Mouse (Mus musculus): ENCODE measurements around the gene Sin3a.

Gene Sin3a

DNA sequence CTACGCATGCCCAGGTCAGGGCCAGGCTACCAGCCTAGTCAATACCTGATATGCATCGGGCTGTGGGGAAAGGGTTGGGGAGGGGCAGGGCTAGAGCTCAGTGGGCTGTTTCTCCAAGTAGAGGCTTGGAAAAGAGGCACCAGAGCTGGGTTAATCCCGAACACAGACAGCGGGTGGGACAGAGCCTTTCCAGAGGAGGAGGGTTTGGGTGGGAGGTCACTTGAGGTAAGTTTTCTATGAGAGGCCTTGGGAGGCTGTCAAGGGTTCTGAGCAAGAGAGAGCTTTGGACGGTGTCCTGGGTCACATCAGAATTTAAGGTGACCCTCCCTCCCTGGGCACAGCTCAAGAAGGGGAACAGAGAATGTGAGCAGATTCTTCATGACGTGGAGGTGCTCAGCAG lies 66.7 kb downstream of the Sin3a start:
- no peak for DNase-seq

- DNase-seq: no peak
Measured at GRCm38 (mm10) chr9:57139110-57139509, 67.3 kb downstream of the Sin3a start.

GRCm38 (mm10) chr9:57139571-57139970 lies 67.7 kb downstream of the Sin3a start:
- no peak for DNase-seq

DNA sequence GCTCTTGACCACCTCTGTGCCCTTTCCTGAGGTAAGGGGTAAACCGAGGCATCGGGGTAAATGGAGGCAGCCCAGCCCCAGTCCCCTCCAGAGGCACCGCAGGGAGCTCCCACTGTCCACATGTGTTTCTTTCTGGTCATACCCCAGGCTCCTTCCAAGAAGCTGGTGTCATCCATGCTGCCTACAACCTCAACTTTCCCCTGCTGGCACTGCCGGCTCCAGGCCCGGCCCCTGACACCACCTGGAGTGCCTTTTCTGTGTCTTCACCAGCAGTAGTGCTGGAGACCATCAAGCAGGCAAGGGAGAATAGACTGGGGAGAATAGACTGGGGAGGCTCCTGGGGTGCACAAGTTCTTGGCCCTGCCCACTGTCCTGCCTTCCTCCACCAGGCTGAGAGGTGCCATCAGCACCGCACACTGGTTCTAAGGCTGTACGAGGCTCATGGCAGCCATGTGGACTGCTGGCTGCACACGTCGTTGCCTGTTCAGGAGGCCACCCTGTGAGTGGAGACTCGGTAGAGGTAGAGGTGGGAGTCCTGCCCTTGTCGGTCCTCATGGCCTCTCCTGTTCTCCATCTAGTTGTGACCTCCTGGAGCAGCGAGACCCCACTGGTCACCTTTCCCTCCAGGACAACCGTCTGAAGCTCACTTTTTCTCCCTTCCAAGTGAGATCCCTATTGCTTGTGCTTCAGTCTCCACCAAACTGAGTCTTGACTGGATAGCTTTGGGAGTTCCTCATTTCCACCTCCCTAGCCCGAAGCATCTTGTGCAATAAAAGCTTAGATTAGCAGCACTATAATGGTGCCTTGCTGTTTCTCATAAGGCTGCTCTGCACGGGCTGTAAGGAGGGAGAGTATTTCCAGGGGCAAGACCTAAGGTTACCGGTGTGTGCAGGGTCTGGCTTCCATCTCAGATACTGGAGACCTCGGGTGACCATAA lies 69.8 kb downstream of the Sin3a start:
- no peak for DNase-seq

GRCm38 (mm10) chr9:57143212-57143611 lies 71.4 kb downstream of the Sin3a start:
- DNase-seq: no peak

- no peak for DNase-seq
Measured at GRCm38 (mm10) chr9:57144830-57145229, 73.0 kb downstream of the Sin3a start.

DNA sequence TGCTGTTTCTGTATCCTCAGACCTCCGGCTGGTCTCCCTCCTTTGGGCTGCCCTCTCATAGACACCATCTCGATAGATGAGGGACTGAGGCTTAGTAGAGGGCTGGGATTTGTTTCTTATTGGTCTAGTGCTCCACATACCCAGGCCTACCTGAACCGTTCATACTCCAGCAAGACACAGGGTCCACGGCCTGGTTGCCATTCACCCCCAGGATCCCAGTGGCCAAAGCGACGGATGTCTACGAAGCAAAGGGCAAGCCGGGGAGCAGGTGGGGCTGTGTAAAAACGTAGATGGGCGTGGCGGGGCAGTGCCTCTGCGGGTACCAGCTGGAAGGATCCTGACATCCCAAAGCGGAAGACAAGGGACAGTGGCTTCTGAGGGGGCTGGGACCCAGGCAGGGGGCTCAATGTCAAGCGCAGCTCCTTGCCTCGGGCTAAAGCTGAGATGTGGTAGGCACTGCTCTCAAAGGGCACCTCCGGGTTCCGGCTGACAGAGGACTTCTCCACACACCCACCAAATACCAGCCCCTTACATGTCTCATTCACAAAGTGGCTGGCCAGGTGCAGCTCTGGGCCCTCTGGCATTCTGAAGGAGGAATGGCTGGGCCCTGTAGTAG lies 74.7 kb downstream of the Sin3a start:
- no peak for DNase-seq

DNA sequence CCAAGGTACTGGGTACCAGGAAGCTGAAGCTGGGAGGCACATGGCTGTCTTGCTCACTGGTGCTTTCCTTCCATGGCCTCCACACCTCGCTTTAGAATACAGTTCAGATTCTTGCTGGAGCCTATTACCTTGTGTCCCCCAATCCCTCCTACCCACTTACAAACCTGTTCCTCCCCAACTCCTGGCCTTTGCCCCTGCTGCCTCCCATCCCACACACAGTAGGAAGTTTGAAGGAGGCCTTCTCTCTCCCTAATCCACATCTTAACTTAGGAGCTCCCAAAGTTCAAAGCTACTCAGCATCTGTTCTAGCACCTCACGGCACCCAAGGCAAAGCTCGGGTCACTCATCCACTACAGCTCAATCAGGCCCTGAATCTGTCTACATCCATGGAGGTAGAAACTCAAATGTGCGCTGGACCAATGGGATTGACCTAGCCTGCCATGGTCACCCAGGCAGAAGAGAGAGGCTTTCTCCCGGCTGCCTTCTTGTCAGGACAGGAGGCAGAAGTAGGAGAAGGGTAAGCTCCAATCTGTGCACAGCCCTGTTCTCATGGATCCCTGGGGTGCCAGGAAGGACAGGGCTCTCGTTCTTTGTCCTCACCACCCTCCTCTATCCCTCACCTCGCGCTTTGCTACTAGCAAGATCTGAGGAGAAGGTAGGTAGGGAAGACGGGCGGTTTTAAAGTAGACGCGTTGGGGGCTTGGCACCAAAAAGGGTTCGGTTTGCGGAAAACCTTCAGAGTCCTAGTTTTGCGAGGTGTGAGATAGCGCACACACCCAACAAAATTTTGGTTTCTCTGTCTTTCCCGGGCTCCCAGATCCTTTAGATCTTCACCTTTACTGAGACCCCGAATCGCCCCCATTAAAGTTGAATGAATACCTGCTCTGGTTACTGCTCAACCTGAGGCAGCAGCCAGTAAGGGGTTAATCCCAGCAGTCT lies 75.6 kb downstream of the Sin3a start:
- no peak for DNase-seq

DNA sequence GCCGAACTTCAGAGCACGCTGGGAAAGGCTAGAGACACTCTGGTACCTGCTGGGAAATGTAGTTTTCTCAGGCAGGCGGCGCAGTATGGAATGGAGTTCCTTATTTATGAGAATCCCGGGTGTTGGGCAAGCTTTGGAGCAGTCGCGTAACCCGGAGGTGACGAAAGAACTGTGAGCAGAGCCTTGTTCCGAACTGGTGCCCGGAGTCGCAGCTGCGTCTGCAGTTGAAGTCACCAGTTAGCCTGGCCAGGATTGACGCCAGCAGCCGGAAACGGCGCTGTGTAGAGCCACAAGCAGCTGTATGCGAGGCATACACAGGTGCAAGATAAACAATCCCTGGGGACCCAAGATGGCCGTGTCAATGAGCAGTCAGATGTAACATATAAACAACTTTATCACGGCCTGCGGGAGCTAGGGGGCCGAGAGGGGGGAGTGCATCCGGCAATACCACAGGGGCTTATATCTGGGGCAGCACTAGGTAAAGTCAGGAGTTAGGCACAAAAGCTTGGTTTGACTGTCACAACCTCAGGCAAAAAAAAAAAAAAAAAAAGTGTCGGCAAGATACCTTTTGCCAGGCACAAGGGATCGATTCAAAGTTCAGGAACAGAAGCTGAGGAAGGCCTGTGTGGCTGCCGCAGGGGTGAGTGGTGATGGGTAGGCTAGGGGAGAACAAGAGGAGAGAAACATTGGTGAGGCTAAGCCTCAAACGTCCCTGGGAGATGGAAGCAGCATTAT lies 76.5 kb downstream of the Sin3a start, which contains the start of gene Neil1:
TSS of gene Neil1 (minus strand) at position 162 of the 735 bp plus-strand sequence.
- DNase-seq: peak; percentile 84

DNA sequence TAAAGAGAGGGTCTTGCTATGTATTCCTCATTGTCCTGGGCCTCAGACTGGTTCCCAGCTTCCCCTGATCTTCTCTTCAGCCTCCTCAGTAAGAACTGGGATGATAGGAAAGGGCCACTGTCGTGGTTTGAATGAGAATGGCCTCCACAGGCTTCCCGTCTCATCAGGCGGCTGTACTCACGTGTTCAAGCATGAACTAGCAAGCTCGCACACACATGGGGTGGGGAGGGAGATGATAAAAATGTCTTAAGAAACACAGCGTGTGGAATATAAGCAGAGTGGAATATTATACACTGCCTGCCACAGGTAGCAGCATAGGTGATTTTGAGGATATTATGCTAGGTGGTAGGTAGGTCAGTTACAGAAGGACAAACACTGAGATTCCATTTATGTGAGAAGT lies 77.2 kb downstream of the Sin3a start:
- no peak for DNase-seq

DNA sequence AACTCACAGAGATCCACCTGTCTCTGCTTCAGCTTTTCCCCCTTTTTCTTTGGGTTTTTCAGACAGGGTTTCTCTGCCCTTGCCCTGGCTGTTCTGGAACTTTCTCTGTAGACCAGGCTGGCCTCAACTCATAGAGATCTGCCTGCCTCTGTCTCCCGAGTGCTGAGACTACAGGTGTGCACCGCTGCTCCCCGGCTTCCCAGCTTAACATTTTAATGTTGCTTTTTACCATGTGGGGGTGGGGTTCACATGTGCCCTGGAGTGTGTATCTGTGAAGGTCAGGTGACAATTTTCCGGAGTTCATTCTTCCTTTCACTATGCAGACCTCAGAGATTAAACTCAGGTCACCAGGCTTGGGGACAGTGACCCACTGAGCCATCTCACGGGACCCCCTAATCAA lies 78.4 kb downstream of the Sin3a start:
- DNase-seq: no peak

DNA sequence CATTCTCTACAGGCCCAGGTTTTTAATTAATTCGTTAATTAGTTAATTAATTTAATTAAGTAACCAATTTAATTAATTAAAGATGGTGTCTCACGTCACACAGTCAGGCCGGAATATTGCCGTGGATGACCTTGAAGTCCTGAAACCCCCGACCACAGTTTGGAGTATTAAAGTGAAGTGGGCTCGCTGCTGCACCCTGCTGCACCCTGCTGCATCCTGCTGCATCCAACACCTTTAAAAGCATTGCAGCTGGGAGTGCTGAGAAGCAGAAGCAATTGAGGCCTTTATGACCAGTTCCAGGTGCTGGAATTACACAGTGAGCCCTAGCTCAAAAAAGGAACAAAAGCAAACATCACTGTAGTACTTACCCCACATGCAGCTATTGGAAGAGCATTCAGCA lies 80.5 kb downstream of the Sin3a start:
- DNase-seq: no peak

GRCm38 (mm10) chr9:57156383-57156782 lies 84.5 kb downstream of the Sin3a start:
- no peak for DNase-seq

DNA sequence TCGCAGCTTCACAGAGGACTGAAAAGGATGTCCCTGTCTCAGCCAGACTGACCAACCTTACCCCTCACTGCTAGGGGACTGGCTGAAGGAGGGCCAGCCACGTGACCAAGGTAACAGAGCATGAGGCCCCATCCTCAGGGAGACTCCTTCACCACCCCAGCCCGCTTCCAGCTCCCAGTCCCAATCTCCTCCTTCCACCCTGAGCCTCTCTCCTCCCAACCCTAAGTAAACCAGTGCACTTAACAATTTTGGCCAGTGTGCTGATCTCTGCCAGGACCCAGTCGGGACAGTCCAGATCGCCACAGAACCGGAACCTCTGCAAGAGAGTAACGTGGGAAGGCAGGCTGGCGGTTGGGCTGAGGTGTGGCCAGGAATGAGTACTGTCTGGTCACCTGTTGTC lies 85.0 kb downstream of the Sin3a start:
- no peak for DNase-seq

- DNase-seq: peak; percentile 36
Measured at GRCm38 (mm10) chr9:57157499-57157898, 85.7 kb downstream of the Sin3a start.

DNA sequence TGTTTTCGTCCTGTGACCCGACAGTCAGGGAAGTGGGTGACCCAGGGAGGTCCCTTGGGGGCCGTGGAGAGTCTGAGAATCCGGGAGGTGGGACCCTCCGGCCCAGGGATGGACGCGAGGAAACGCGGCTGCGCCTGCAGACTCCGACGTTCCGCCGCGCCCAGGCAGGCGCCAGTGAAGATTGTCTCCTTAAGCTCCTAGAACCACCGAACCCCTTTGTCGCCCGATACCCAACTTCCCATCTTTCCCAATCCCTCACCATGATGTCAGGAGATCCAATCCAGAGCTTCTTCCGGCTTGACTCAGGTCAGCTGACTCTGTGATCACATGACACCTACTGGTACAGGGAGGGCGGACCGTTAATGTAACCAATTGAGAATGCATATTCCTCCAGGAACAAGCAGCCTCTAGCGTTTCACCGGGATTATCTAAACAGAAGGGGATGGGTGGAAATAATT lies 86.2 kb downstream of the Sin3a start, which contains the start of gene Commd4:
TSS of gene Commd4 (minus strand) at position 319 of the 458 bp plus-strand sequence.
- DNase-seq: peak; percentile 81

GRCm38 (mm10) chr9:57158506-57158905 lies 86.7 kb downstream of the Sin3a start:
- DNase-seq: no peak

DNA sequence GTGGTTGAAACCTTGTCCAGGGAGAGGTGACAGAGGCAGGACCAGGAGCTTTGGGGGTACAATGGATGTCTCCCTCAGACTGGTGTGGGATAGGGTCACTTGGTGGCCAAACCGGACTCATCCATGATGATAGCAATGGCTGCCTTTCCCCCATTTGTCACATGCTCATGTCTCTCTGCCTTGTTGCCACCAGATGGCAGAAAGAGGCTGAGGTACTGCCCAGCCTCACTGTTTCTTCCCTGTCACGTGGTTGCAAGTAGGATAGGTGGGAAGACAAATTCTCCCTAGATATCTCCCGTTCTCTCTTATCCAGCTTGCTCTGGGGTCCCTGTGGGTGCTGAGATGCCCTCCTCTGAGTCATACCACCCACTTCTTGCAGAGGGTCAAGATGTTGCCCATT lies 90.7 kb downstream of the Sin3a start:
- no peak for DNase-seq

DNA sequence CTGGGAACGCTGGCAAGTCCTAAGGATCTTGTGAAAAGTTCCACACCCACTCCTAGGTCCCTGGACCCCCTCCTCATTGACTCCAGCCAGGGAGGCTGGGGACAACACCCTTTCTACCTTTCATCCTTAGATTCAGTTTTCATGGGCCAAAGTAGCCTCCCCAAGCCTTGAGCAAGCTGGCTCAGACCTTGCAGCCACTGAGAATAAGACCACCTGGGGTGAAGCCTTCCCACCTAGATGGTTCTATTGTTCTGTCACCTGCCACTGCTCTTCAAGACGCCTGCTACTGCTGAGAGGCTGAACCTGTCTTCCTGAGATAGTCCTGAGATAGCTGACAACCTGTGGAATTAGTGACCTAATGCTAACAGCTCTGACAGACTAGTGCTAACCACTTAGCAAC lies 91.3 kb downstream of the Sin3a start:
- no peak for DNase-seq

DNA sequence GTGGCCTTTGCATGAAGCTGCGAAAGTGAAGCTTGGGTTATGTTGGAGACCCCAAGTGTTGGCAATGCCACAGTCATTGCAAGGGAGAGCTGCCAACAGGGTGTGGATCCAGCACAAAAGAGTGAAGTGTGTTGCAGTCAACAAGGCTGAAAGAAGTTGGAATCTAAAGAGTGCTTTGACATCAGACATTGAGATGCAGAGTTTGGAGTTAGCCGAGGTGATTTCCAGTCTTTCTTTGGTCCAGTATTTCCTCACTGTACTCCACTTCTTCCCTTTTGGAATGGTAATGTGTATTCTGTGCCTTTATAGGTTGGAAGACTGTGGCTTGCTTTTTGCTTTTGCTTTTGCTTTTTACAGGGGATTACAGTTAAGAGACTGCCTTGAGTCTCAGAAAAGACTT lies 94.3 kb downstream of the Sin3a start:
- DNase-seq: no peak

GRCm38 (mm10) chr9:57168411-57168810 lies 96.6 kb downstream of the Sin3a start:
- no peak for DNase-seq

Data from thymus, postnatal 25 days (tissue).